Mouse (Mus musculus) small intestine, adult 2 months (tissue): Measurements from ENCODE around the gene Slc25a30. TPM values are rescaled to one million over a fixed set of nuclear protein-coding genes. Genes with fewer than 3 reads are reported as not detected.
A peak's percentile ranks its signal among the peaks of the same experiment; 100 is the strongest.
"Not testable (repeated sequence)": the region's sequence is repeated elsewhere in the genome, so short reads cannot be mapped to it uniquely, and the experiment has no call there.

Source experiments
- H3K27ac ChIP-seq: fragments of 200-500 bp; 2 replicates; pipeline ENCODE4 v1.5.1; 2012; ENCODE audit warnings: low read depth, low read length, control low read depth, inconsistent platforms; ENCODE audit not compliant: insufficient read depth
- H3K27me3 ChIP-seq: fragments of 200-500 bp; 2 replicates; pipeline ENCODE4 v1.6.1; 2012; ENCODE audit warnings: mild to moderate bottlenecking, moderate library complexity, low read length, inconsistent platforms; ENCODE audit not compliant: control insufficient read depth, insufficient read depth
- H3K36me3 ChIP-seq: fragments of 200-500 bp; 2 replicates; pipeline ENCODE4 v1.6.1; 2012; ENCODE audit warnings: mild to moderate bottlenecking, low read length, control low read depth, inconsistent platforms; ENCODE audit not compliant: control insufficient read depth, insufficient read depth
- H3K4me1 ChIP-seq: fragments of 200-500 bp; 2 replicates; pipeline ENCODE4 v1.6.1; 2012; ENCODE audit warnings: low read length, inconsistent platforms, mixed read lengths; ENCODE audit not compliant: control insufficient read depth, insufficient read depth, insufficient read length
- H3K4me3 ChIP-seq: fragments of 200-500 bp; 2 replicates; pipeline ENCODE4 v1.5.1; 2012; ENCODE audit warnings: low read depth, mild to moderate bottlenecking, control low read depth, inconsistent platforms, low read length, moderate library complexity
- CTCF ChIP-seq: fragments of 200-500 bp; IDR thresholded peaks from 2 replicates; pipeline ENCODE4 v1.5.1; 2012; ENCODE audit warnings: low read depth, mild to moderate bottlenecking, control low read depth, inconsistent platforms, low read length, moderate library complexity, mixed read lengths; ENCODE audit not compliant: insufficient replicate concordance, insufficient read length; ENCODE audit errors: extremely low read depth
- POLR2A ChIP-seq: fragments of 200-500 bp; IDR thresholded peaks from 2 replicates; pipeline ENCODE4 v1.6.1; 2012; ENCODE audit warnings: low read depth, mild to moderate bottlenecking, control low read depth, inconsistent platforms, low read length, moderate library complexity
- WGBS: fragments of 180-500 bp; shearing (Covaris S2); methylation state at CpG from one replicate; pipeline ENCODE4 v1.1.7; 2018; 5-methylcytosine and 5-hydroxymethylcytosine counted together
- polyA plus RNA-seq: library from polyadenylated mRNA; depleted of rRNA; stranded (reverse); fragments of >200 nt; gene quantifications from 2 replicates; pipeline ENCODE4 v1.2.3, GENCODE M21; 2012; rRNA removed

The Slc25a30 gene
- polyA plus RNA-seq = 0.95 and 1.2 TPM in 2 replicates

DNA sequence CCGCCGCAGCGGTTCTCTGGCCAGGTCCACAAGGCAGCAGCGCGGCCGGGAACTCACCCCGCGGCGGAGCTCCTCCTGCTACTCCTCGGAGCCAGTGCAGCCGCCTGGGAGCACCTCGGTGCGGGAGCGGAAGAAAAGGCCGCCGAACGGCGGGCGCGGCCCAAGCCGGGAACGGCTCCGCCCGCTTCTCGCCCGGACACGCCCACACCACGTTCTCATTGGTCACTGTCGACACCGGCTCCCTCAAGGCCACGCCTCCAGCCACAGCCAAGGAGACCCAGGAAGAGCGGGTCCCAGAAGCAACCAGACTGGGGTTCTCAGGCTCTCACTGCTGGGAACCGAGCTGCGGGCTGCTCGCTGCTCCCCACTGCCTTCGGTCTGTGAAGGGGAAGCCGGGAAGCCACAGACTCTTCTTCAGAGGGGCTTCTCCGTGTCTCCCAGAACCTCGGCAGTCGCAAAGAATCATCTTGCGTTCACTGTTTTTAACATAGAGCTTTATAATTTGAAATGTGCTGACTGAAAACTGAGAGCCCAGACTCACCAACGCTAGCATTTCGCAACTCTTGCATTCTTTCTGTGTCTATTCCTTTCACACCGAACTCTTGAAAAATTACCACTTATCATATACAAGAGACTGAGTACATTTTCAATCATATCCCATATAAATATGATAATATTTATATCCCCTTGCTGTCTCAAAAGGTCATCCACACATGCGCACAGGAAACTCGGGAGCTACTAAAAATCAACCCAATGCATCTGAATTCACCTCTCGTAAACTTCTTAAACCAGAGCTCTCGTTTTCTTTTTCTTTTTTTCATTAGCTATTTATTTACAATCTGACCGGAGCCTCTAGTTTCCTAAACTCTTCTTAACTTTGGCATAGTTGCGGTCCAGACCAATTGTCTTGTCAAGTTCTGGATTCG, at the start of gene Slc25a30:
Slc25a30 (minus strand) TSS at position 170 of the 926 bp plus-strand sequence.
- Histone ChIP-seq H3K27me3 (no peaks in the 10 kb centered on the region), H3K4me3 (peak within 1 kb of the TSS; percentile 82), H3K36me3 (no peaks in the 10 kb centered on the region; the same call in 1 of the 2 replicates), H3K4me1 (no peaks in the 10 kb centered on the region), H3K27ac (peak within 1 kb of the TSS; percentile 60)
- peak; percentile 94 for TF ChIP-seq POLR2A
- no peak for TF ChIP-seq CTCF
- WGBS = 4% methylated on average over 51 of the region's 51 CpGs

DNA sequence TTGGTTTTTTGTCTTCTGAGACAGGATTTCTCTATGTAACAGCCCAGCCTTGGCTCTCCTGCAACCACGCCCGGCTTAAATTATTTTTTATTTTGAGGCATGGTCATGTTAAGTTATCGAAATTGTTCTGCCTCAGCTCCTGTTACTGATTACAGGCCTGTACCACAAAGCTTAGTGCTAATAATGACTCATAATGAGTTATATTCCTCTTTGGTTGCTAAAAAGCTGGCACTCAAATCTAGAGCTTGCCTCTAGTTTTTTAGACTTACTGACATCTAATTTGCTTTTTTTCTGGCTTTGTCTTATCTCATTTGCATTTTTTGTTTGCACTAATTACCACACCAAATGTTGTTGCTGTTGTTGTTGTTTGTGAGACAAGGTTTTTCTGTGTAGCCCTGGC, 49.7 kb upstream of the Slc25a30 start:
- H3K36me3 ChIP-seq = no peaks in the 10 kb centered on the region
- H3K4me1 ChIP-seq = peaks cover 7% of the 10 kb centered on the region
- H3K27me3 ChIP-seq = no peaks in the 10 kb centered on the region
- H3K27ac ChIP-seq = no peak overlapping the region; the same call in 1 of the 2 replicates
- WGBS = 69% methylated on average over 3 of the region's 3 CpGs
- H3K4me3 ChIP-seq = no peak overlapping the region
- no peak for TF ChIP-seq POLR2A
- no peak for TF ChIP-seq CTCF

DNA sequence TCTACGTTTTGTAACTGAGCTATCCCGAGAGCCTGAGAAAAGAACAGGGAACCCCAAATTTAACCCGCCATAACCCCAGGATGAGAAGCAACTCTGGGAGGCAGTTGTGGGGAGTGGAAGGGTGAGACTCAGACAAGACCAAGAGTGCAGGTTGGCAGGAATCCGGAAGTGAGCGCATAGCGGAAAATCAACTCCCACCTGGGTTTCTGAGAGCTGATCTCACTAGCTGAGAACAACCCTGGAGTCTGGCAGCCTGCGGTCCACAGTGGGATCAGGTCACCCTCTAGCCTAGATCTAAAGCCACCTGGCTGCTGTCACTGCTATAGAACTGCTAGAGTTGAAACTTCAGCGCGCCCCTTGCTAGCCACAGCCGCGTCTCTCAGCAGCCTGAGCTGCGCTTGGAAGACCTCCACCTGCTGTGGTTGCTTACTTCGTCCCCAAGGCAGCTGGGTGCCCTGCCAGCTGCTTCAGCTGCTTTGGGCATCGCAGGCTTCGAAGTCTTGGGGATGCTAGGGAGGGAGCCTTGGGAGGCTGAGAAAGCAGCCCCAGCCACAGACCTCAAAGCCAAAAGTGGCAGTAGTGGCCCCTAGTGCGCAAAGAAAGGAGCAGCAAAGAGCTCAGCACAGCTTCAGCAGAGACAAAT, 48.0 kb upstream of the Slc25a30 start:
- under 1% methylated on average over 16 of the region's 16 CpGs for WGBS
- Histone ChIP-seq H3K27me3 (no peaks in the 10 kb centered on the region), H3K27ac (peak overlapping the region; percentile 99), H3K4me3 (peak overlapping the region; percentile 66), H3K36me3 (no peaks in the 10 kb centered on the region), H3K4me1 (peaks cover 7% of the 10 kb centered on the region)
- TF ChIP-seq CTCF (no peak), POLR2A (0 out of 2 replicates have a peak, but pooled peaks have one; percentile 14)

DNA sequence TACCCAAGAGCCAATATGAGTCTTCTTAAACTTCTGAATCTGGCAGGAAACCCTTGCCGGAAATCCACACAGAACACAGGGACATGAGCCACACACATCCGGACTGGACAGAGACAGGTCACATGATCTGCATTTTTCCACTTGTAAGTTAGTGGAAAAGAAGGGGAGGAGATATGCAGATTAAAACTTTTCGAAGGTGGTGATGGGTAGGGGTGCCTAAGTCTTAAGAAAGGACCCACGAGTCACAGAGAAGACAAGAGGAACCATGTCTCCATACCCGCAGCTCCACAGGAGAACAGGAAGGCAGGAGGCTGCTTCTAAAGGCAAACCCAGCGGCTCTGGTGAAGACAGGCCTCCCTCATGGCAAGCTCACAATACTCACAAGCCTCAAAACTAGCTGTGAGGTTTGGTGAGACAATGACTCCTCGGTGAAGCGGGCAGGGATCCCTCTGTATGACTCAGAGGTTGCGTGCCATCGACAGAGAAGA, 47.5 kb upstream of the Slc25a30 start:
- no peaks in the 10 kb centered on the region for H3K27me3 ChIP-seq
- under 1% methylated on average over 10 of the region's 10 CpGs for WGBS
- peak overlapping the region; percentile 99 for H3K27ac ChIP-seq

DNA sequence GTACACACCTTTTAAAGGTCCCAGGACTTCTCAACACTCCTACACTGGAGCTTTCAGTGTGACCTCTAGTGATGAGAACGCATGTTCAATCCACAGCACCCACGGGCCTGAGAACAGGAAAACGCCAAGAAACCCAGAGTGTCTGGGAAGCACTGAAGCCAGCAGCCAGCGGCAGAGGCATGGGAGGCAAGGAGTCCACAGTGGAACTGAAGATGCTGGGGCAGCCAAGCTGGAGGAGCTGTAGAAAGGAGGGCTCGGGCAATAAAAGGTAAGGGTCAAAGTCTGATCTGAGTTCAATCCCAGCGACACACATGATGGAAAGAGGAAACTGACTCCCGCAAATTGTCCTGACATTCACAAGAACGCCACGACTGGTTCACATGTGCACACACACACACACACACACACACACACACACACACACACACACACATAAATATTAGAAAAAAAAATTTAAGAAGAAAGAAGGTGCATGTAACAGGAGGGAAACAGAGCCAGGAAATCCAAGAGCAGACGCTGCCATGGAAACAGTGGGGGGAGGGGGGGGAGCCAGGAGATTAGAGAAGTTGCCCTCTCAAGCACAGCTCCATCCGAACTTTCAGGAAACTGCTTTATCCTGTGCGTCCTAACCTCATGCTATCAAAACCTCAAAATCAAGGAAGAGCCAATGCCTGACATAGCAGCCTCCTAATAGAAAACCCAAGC, 46.9 kb upstream of the Slc25a30 start:
- H3K4me3 ChIP-seq = peak overlapping the region; percentile 60
- no peaks in the 10 kb centered on the region for H3K27me3 ChIP-seq
- peaks cover 9% of the 10 kb centered on the region for H3K4me1 ChIP-seq
- H3K36me3 ChIP-seq = no peaks in the 10 kb centered on the region
- no peak for TF ChIP-seq CTCF
- peak; percentile 16; the same call in 1 of the 2 replicates for TF ChIP-seq POLR2A
- WGBS = 3% methylated on average over 12 of the region's 12 CpGs
- H3K27ac ChIP-seq = peak overlapping the region; percentile 99

More for the DNA sequence above, 47.5 kb upstream of the Slc25a30 start:
- Histone ChIP-seq H3K36me3 (no peaks in the 10 kb centered on the region), H3K4me1 (peaks cover 7% of the 10 kb centered on the region), H3K4me3 (peak overlapping the region; percentile 66)
- peak; percentile 70 for TF ChIP-seq POLR2A
- no peak for TF ChIP-seq CTCF

DNA sequence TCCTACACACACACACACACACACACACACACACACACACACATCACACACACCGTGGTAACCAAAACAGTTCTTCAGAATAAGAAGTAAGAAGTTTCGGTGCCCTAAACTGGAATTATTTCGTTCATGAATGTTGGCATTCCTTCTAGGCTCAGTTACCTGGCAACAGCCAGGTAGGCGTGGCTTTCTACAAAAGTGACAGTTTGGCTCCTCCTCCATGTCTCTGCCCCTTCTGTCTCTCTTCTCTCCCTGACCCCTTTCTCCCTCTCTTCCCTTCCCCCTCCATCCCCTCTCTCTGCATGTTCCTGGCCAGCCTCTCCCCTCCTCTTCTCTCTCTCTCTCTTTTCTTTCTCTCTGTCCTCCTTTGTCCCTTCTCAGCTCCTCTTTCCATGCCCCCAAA, 46.1 kb upstream of the Slc25a30 start:
- TF ChIP-seq POLR2A = no peak
- Histone ChIP-seq H3K27me3 (no peaks in the 10 kb centered on the region), H3K4me3 (peak overlapping the region; percentile 60), H3K36me3 (no peaks in the 10 kb centered on the region), H3K27ac (peak overlapping the region; percentile 99), H3K4me1 (peaks cover 9% of the 10 kb centered on the region)
- WGBS = 22% methylated on average over 4 of the region's 4 CpGs

DNA sequence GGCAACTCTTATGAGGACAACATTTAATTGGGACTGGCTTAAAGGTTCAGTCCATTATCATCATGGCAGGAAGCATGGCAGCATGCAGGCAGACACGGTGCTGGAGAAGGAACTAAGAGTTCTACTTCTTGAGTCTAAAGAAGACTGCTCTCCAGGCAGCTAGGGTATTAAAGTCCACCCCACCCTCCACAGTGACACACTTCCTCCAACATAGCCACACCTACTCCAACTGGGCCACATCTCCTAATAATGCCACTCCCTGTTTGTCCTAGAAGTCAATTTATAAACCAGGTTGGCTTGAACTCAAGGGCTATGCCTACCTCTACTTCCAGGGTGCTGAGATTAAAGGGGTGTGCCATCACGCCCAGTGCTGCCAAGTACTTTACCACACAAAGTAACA, 45.2 kb upstream of the Slc25a30 start:
- H3K36me3 ChIP-seq = no peaks in the 10 kb centered on the region
- WGBS = 22% methylated on average over 2 of the region's 2 CpGs
- no peaks in the 10 kb centered on the region for H3K27me3 ChIP-seq
- H3K27ac ChIP-seq = peak overlapping the region; percentile 99
- peaks cover 9% of the 10 kb centered on the region for H3K4me1 ChIP-seq
- no peak overlapping the region for H3K4me3 ChIP-seq
- no peak for TF ChIP-seq CTCF
- no peak; the same call in 1 of the 2 replicates for TF ChIP-seq POLR2A

DNA sequence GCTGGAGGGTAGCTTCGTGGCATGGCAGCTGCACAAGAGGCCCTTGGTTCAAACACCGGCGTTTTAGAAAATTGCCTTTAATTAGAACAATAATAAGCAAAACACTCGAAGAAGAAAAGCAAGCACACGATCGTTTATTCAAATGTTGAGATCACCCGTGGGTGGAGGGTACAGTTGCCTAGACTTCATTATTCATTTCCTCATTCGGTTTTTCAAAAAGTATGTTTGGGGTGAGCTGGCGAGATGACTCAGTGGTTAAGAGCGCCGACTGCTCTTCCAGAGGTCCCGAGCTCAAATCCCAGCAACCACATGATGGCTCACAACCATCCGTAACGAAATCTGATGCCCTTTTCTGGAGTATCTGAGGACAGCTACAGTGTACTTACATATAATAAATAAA, 43.0 kb upstream of the Slc25a30 start:
- not testable (repeated sequence) for H3K36me3 ChIP-seq, H3K27ac ChIP-seq, H3K4me3 ChIP-seq, H3K27me3 ChIP-seq, H3K4me1 ChIP-seq
- 57% methylated on average over 14 of the region's 14 CpGs for WGBS
